Mouse (Mus musculus): ENCODE measurements around the gene Rab3il1. TPM values are rescaled to one million over a fixed set of nuclear protein-coding genes. Genes with fewer than 3 reads are reported as not detected.

Rab3il1 gene
- total and polyA plus RNA-seq, 3 experiments = 4.1 to 10.3 (median 9.1) TPM

DNA sequence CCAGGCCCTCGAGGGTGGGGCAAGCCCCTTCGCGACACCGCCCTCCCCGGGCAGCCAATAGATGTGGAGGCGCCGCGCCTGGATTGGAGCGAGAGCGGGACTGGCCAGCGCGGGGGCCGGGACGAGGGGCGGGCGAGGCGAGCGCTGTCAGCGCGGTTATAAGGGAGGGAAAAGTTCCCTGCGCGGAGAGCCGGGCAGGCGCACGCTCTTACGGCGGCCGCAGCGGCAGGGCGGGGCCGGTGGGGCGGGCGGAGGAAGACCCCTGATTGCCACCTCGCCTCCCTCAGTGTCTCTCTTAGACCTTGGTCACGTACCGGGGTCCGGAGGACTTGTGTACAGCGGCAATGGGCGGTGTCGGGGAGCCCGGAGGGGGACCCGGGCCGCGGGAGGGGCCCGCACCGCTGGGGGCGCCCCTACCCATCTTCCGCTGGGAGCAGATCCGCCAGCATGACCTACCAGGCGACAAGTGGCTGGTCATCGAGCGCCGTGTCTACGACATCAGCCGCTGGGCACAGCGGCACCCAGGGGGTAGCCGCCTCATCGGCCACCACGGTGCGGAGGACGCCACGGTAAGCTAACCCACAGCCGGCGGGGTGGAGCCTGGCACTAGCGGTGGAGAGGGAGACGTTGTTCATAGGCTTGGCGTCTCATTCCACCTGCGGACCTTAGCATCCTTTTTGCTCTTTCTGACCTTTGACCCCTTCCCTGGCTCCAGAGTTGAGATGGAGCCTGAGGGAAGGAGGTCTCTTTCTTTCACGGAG is 40.1 kb downstream of the Rab3il1 start, which contains the start of gene Fads3:
TSS of gene Fads3 (plus strand) at position 182 of the 761 bp plus-strand sequence.
- peak; percentile 89 for DNase-seq

DNA sequence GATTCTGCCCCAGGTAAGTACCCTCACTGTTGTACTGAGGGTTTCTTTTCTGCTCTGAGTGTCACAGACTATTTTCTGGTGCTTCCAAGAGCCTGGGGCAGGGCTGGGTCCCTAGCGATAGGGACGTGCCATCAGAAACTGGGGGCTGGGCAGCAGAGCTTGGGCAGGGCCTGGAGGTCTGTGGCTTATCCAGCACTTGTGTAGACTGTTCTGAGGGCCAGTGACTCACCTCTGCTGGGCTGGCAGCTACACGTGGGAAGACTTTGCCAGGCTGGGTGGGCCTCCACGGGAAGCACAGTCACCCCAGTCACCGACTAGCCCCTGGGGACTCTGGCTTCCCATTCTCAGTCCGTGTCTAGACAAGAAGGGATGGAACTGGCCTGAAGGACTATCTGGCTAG is 40.8 kb downstream of the Rab3il1 start:
- no peak for DNase-seq

DNA sequence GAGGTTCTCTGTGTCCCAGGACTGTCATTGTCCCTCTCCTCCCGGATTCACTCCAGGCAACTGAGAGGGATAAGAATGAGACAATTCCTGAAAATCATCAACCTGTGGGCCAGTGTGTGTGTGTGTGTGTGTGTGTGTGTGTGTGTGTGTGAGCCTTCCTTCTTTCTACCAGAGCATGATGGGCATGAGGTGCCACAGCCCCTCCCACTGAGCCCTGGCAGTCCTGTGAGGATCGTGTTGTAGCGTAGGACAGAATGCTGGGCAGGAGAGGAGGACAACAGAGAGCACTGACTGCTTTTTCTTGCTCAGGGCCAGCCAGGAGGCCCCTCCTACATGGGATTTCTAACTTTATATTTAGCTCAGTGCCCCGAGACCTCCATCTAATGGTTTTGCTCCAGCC is 41.3 kb downstream of the Rab3il1 start:
- DNase-seq = no peak

DNA sequence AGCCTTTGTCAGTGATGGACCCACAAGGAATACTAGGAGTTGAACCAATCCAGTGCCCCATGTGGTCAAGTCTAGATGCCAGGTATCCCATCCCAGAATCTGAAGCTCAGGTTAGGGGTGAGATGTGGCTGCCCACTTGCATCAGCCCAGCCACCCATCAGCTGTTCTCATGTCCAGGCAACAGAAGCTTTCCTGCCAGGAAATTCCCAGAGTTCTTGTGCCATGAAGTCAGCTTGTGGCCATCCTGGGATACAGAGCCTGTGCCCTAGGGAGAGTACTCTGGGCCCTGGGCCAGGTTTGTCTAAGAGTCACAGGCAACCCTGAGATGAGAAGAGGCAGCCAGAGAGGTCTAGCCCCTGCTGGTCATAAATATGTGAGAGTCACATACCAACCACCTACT is 42.2 kb downstream of the Rab3il1 start:
- peak; percentile 47 for DNase-seq

DNA sequence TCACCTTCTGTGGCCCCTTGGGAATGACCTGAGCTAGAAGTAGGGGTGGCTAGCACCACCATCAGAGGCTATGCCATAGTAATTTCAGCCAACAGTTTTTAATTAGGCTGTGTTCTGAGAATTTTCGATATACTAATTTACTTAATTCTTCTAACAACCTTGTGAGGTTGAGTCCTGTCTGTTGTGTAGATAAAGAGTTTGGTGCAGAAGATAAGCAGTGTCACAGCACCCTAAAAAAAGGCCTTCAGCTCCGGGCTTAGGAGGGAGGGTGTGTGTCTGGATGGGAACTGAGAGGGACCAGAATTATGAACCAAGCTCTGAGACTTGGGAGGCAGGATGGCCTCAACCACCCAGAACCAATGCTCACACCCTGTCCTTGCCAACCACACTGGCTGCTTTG is 44.2 kb downstream of the Rab3il1 start:
- no peak for DNase-seq

DNA sequence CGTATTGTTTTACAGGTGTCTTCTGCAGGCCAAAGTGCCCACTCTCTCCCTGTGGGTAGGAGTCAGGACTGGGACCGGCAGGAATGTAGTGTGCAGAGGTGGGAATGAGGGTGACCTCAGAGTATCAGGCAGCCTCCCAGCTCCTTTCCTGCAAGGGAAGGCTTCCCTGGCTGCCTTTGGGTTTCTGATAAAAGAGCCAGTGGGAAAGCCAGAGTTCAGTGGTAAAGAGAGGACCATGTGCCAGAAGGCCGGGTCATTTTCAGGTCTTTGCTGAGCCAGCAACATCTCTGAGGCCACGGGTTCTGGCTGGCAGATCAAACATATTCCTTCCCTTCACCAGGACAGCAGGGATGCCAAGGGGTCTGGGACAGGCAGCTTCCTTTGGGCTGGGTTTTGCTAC is 44.9 kb downstream of the Rab3il1 start:
- DNase-seq = no peak

DNA sequence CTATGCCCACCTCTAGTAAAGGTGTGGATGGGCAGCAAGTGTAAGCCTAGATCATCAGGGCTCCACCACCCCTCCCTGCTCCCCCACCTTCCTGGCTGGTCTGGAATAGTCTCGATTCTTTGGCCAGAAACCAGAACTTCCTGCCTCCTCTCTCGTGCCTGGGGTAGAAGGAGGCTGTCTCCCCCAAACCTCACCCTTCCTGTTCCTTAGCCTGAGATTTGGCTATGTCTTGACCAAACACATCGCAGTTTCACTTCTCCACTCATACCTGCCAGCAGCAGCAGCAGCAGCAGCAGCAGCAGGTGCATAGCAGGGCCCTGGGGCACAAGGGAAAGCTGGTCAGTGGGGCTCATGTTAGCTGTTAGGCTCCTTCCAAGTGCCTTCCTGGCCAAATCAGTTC is 45.5 kb downstream of the Rab3il1 start:
- DNase-seq = no peak

DNA sequence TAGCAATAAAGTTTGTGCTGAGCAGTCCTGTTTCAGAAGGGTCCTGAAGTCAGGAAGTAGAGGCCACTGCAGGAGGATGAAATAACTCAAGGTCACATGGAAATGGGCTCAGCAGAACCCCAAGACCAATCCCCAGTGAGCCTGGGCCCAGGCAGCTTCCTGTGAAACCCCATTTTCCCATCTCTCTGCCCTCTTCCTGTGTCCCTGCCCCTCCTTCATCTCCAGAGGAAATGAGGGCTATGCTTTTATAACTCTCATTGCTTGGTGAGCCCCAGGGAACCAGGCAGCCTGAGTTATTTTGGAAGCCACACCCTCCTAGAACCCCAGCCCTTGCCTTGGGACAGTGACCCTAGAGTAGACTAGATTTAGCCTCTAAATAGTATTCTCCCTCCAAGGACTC is 48.1 kb downstream of the Rab3il1 start:
- DNase-seq = no peak

DNA sequence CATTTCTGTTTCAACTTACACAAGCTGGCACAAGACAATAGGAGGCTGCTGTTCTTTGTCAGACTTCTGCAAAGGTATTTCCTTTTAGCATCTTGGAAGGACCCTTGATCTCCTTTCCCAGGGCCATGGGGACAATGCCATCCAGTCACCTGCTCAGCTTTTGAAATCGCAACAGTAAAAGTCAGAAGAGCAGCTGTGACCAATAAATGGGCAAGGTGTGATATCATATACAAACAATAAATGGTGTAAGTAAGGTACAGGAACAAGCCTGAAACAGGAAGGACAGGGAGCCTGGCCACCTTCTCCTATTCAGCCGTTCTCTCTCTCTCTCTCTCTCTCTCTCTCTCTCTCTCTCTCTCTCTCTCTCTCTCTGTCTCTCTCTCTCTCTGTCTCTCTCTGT is 49.0 kb downstream of the Rab3il1 start:
- DNase-seq = no peak

DNA sequence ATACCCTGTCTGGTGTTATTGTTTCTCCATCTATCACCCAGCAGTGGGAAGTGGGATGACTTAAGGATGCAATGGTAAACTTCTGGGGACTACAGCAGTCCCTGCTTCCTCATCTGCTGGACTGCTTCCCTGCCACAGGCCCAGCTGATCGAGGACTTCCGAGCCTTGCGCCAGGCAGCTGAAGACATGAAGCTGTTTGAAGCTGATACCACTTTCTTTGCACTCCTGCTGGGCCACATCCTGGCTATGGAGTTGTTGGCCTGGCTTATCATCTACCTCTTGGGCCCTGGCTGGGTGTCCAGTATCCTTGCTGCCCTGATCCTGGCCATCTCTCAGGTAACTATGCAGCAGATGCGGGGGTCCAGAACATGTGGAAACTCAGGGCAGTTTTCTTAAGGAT is 51.2 kb downstream of the Rab3il1 start:
- no peak for DNase-seq

DNA sequence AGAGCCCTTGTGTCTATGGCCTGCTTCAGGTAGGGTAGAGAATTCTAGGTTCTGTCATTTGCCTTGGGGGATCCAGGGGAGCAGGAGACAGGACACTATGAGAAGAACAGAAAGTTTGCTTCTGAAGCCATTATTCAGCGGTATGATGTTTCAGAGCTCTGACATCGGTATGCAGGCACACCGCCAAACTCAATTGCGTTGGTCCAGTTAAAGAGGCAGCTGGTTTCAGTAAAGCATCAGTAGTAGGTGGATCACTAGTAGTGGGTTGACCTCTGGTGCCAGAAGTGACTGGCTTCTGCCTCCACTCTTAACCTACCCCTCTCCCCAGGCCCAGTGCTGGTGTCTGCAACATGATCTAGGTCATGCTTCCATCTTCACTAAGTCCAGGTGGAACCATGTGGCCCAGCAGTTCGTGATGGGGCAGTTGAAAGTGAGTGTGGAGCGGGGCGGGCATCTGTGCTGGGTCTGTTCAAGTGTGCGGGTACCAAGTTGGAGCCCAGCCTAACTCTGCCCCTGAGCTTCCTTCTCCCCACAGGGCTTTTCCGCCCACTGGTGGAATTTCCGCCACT is 52.3 kb downstream of the Rab3il1 start:
- DNase-seq = peak; percentile 75

DNA sequence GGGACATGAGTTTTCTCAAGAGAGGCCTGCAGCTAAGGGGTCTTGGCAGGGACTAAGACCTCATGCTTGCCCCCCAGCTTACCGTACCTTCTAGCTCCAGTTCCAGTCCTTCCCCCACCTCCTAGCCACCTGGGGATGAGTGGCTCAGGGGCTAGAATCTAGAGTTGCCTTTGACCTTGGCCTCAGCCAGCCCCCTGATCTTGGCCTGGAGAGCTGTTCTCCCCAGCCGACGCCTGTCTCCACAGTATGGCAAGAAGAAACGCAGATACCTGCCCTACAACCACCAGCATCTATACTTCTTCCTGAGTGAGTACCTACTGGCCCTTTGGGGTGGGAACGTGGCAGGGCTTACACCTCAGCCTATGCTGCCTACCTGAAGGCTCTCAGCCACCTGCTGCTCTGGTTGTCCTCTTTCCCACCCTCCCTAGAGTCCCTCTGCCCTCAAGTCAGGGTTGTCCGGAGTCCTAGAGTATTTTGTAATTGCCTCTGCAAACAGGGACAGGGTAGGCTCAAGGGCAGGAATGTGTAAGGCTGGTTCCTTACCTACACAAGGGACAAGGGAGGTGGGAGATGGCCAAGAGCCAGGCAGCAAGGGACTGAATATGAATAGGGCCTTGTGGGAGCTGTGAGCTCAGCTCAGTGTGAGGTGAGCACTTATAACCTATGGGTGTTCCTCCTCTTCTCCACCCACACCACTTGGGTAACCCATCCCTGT is 53.0 kb downstream of the Rab3il1 start:
- no peak for DNase-seq

DNA sequence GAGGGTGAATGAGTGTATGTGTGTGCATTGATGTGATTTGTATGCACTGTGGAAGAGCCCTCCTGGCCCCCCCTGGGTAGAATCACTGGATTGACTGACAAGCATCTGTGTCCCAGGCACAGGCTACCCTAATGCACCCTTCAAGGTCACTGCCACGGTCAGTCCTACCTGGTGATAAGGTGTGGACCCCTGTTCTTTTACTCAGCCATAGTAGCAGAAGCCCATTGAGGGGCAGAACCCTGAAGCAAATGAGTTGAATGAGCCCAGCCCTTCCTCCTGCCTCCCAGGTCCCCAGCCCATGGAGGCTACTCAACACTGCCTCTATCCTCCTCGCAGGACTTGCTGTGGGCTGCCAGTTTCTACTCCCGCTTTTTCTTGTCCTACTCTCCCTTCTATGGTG is 53.8 kb downstream of the Rab3il1 start:
- peak; percentile 62 for DNase-seq

DNA sequence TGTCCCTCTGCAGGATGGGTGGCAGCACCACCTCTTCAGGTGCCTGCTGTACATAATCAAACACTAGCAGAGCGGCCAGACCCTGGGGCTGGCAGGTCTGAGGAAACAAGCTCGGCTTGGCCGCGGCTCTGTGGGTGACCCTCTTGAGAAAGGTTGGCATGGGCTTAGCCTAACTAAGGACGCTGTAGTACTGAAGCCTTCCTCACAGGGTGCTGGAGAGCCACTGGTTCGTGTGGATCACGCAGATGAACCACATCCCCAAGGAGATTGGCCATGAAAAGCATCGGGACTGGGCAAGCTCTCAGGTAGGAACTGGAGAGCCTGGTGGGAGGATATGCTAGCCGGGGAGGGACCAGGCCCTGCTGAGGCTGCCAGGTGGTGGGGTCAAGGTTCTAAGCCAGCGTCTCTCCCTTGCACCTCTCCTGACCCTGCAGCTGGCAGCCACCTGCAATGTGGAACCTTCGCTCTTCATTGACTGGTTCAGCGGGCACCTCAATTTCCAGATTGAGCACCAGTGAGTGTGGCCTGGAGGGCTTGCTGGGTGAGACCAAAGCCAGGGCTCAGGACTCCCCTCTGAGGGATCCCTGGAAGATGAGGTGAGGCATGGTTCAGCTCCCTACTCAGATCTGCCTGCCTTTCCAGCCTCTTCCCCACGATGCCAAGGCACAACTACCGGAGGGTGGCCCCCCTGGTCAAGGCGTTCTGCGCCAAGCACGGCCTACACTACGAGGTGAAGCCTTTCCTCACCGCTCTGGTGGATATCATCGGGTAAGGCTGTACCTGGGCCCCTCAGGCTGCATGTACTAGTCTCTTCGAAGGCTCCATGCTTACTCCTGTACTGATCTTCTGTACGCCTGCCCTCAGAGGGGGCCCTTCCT is 54.6 kb downstream of the Rab3il1 start:
- peak; percentile 68 for DNase-seq

DNA sequence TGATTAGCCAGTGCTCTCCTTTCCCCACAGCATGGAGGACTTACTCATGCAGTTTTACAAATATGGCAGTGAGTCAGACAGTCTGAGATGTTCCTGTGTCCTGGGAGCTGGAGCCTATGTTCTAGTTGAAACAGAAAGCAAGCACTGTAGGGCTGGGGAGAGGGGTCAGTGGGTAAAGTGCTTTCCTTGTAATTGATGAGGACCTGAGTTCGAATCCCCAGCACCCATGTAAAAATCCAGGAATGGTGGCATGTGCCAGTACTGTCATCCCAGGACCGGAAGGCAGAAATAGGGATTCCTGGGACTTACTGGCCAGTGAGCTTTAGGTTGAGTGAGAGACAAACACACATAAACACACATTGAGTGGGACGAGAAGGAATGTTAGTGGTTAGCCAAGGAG is 55.2 kb downstream of the Rab3il1 start:
- DNase-seq = no peak

DNA sequence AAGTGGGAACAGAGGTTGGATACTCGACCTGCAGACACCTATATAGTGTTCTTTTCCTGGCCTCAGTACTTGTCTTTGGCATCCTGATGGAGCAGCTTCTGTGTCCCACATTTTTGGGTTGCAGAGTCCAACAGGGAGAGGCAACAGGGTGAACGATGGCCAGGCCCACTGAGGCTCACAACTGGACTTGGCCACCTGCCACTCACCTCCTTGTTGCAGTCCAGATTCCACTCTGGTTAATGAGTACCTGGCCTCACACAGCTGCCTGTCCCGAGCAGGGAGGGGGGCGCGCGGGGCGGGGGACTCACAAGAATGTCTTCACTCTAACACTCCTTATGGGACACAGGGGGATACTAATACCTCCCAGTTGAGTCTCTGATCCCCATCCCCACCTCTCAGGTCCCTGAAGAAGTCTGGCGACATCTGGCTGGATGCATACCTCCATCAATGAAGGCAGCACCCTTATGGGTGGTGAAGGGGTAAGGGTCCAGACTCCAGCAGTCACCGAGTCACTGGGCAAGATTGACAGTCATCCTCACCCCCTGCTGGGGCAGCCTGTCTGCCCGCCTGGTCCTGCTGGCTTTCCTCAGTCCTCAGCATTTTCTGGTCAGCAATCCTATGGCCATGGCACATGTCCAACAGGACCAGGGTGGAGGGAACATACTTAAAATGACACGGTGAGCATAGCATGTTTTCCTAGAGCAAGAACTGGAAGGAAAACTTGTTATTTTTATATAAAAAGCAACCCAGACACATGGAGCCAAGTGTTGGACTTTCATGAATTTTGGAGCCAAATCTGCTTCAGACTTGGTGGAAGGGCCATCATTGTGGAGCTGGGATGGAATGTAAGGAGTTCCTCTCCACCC is 56.2 kb downstream of the Rab3il1 start:
- DNase-seq = no peak

DNA sequence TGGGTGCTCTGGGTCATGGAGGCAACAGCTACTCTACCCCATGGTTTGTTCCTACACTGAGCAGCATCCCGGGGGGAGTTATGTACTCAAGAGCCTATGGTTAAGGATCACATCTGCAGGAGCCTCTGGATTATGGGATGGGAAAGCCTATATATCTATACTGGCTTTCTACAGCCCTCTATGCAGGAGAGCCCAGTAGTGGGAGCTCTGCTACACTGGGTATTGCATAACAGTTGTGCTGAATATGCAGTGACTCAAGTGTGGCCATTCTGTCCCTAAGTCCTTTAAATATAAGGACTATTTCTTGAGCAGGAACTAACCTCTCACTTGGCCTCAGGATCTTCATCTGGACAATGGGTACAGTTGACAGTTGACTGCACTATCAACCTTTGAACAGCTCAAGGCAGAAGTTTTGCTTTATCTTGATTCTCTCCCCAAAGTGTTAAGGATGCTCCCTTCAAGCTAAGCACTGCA is 56.9 kb downstream of the Rab3il1 start:
- DNase-seq = no peak

DNA sequence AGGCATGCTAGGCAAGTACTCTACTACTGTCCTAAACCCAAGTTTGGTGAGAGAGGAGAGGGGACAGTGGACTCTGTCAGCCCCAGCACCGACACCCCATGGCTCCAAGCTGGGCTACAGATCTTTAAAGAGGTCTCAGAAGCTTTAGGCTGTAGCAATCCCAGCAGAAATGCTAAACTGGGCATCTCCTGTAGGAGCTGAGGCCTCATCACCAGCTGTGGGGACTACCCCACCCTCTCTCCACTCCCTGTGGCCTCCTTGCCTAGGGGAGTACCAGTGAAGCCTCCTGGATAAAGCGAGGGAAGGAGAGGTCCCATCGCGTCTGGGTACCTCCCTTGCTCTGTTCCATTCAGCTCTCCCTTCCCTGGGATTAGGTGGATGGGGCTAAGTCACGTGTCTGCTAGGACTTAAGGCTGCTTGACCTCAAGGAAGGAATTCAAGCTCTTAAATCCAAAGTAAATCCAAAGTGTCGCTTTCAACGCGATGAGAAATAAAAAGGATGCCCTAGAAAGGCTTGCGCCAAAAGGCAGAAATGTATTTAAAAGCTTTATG is 57.5 kb downstream of the Rab3il1 start:
- DNase-seq = no peak

DNA sequence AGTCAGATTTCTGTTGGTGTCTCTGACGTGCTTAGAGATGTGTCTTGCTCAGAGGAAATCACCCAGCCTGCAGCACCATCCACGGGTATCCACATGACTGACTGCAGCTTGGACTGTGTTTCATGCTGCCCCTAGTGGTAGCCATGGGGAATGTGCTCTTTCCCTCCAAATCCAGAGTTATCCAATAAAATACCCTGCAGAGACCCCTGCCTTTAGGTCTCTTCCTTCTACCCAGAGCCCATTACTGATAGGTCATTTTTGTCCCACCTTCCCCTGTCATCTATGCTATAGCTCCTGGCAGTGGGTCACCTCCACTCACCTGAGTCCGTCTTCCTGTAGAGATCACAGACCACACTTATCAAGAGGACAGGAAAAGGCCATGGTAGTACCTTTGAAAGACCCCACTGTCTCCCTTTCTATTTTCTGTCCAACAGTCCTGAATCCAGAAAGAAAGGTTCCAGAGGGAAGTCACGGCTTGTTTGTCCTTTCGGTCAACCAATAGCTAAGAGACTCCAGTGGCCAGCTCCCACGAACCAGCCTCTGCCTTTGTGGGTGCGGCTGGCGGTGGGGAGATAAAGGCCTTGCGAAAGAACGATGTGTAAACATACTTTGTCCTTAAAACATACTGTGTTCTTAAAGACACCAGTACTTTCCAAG is 58.6 kb downstream of the Rab3il1 start:
- DNase-seq = no peak
